Mouse (Mus musculus): ENCODE results near the gene Ncor2. TPM values are rescaled to one million over a fixed set of nuclear protein-coding genes. Genes with fewer than 3 reads are reported as not detected.

Ncor2 gene
- polyA plus RNA-seq, 1 experiment from 2014 or later = 17.0 TPM

DNA sequence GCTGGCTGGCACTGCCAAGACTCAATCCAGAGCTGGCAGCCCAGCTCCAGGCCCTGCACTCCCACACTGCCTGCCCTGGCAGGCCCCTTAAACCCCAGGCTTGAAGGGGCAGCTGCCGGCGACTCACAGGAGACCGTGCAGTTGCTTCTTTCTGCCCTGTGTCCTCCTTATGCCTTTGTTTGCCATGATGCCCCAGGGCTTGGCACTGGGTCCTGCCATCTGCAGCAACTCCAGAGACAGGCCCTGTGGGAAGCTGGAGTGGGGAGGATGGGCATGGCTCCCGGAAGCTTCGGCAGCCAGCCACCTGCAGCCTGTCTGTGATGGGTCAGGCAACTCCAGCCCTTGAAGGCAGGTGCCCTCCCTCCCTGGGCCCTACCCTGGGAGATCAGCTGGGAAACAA, 24.0 kb downstream of the Ncor2 start:
- no peaks in the 10 kb centered on the region for H3K27me3 ChIP-seq (replicated peaks)
- H3K9ac ChIP-seq = 0 out of 2 replicates have a peak overlapping the region, but pooled peaks have one; percentile 37
- no peak overlapping the region; the same call in 1 of the 2 replicates for H3K27ac ChIP-seq (replicated peaks)
- no peaks in the 10 kb centered on the region for H3K9me3 ChIP-seq
- H3K4me2 ChIP-seq = no peak overlapping the region
- H3K36me3 ChIP-seq = 0 out of 2 replicates have a peak, but pooled peaks cover 3% of the 10 kb centered on the region
- ATAC-seq (ENCODE audit: extremely low read depth, insufficient number of reproducible peaks, low FRiP score, low TSS enrichment) = no peak
- peaks cover 100% of the 10 kb centered on the region for H3K4me1 ChIP-seq
- WGBS = 76% methylated on average over 5 of the region's 5 CpGs
- H3K4me3 ChIP-seq = no peak overlapping the region

- 61% methylated on average over 5 of the region's 5 CpGs for WGBS
- no peak for ATAC-seq (ENCODE audit: extremely low read depth, insufficient number of reproducible peaks, low FRiP score, low TSS enrichment)
- H3K27ac ChIP-seq (replicated peaks) = no peak overlapping the region; the same call in 1 of the 2 replicates
Observed at GRCm38 (mm10) chr5:125154178-125154577, 24.8 kb downstream of the Ncor2 start.

GRCm38 (mm10) chr5:125153201-125153816, 25.7 kb downstream of the Ncor2 start:
- Histone ChIP-seq H3K9me3 (no peaks in the 10 kb centered on the region), H3K4me2 (no peak overlapping the region), H3K4me3 (no peak overlapping the region), H3K36me3 (0 out of 2 replicates have a peak, but pooled peaks cover 3% of the 10 kb centered on the region), H3K27ac (replicated peaks) (peak overlapping the region; percentile 84; the same call in 1 of the 2 replicates), H3K4me1 (peaks cover 100% of the 10 kb centered on the region), H3K9ac (no peak overlapping the region), H3K27me3 (replicated peaks) (no peaks in the 10 kb centered on the region)
- ATAC-seq (ENCODE audit: extremely low read depth, insufficient number of reproducible peaks, low FRiP score, low TSS enrichment) = no peak
- 80% methylated on average over 11 of the region's 11 CpGs for WGBS

More at GRCm38 (mm10) chr5:125154178-125154577, 24.8 kb downstream of the Ncor2 start:
- Histone ChIP-seq H3K4me2 (no peak overlapping the region), H3K36me3 (0 out of 2 replicates have a peak, but pooled peaks cover 3% of the 10 kb centered on the region), H3K9ac (no peak overlapping the region), H3K4me1 (peaks cover 100% of the 10 kb centered on the region), H3K9me3 (no peaks in the 10 kb centered on the region), H3K4me3 (no peak overlapping the region), H3K27me3 (replicated peaks) (no peaks in the 10 kb centered on the region)

DNA sequence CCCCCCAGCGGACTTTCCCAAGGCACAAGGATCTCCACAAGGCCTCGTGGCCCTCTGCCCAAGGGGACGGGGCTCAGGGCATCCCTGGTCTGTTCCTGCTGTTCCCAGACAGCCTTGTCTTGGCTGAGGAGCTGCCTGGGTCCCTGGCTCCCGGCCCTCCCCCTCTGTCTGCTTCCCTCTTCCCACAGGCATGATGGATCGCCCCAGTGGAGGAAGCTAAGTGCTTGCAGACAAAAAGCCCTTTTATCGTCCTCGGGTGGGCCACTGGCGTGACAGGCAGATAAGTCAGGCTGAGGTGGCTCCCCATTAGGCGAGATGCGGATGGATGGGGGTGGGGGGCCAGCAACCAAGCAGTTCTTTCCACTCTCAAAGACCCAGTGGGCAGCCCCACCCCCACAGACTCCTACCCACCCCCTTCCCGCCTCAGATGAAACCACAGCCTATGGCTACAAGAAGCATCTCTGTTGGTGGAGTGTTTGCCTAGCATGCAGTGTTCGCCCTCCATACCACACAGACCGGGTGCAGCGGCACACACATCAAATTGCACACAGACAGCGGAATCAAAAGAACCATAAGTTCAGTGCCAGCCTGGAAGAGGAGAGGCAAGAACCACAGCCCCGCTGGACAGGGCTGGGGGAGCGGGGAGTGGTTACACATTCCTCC, 27.0 kb downstream of the Ncor2 start:
- 0 out of 2 replicates have a peak, but pooled peaks cover 3% of the 10 kb centered on the region for H3K36me3 ChIP-seq
- no peak overlapping the region; the same call in 1 of the 2 replicates for H3K4me3 ChIP-seq
- ATAC-seq (ENCODE audit: extremely low read depth, insufficient number of reproducible peaks, low FRiP score, low TSS enrichment) = peak; percentile 21; the same call in 1 of the 2 replicates
- H3K9ac ChIP-seq = peak overlapping the region; percentile 71
- peaks cover 100% of the 10 kb centered on the region for H3K4me1 ChIP-seq
- 22% methylated on average over 17 of the region's 17 CpGs for WGBS
- H3K9me3 ChIP-seq = no peaks in the 10 kb centered on the region
- H3K27me3 ChIP-seq (replicated peaks) = no peaks in the 10 kb centered on the region
- H3K4me2 ChIP-seq = peak overlapping the region; percentile 47
- H3K27ac ChIP-seq (replicated peaks) = peak overlapping the region; percentile 84

DNA sequence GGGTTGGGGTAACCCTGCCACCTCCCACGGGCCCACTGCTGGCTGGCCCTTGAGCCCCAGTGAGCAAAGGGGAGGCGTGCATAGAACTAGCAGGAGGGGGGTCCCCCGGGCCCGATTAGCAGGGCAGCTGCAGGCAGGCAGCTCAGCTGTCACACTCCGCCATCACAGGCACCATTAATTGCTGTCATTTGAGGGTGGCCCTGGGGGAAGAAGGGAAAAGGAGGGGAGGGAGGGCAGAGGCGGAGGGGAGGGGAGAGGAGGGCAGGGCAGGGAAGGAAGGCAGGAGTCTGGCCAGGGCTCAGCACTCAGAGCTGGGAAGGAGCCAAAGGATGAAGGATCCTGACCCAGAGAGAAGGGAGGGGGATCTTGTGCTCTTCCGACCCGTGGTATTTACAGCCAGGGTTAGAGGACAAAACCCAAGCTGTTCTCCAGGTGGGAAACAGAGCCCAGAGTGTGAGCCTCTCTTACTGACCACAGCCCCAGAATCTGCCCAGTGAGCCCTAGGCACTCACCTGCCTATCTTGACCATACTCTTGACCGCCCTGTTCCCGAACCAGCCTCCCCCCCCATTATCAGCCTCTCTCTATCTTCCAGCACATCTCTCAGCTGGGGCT, 28.0 kb downstream of the Ncor2 start:
- Histone ChIP-seq H3K9ac (peak overlapping the region; percentile 71), H3K36me3 (0 out of 2 replicates have a peak, but pooled peaks cover 3% of the 10 kb centered on the region), H3K9me3 (no peaks in the 10 kb centered on the region), H3K27ac (replicated peaks) (peak overlapping the region; percentile 84), H3K27me3 (replicated peaks) (no peaks in the 10 kb centered on the region), H3K4me2 (peak overlapping the region; percentile 47), H3K4me1 (peaks cover 98% of the 10 kb centered on the region), H3K4me3 (0 out of 2 replicates have a peak overlapping the region, but pooled peaks have one; percentile 1)
- 21% methylated on average over 10 of the region's 10 CpGs for WGBS
- no peak for ATAC-seq (ENCODE audit: extremely low read depth, insufficient number of reproducible peaks, low FRiP score, low TSS enrichment)

DNA sequence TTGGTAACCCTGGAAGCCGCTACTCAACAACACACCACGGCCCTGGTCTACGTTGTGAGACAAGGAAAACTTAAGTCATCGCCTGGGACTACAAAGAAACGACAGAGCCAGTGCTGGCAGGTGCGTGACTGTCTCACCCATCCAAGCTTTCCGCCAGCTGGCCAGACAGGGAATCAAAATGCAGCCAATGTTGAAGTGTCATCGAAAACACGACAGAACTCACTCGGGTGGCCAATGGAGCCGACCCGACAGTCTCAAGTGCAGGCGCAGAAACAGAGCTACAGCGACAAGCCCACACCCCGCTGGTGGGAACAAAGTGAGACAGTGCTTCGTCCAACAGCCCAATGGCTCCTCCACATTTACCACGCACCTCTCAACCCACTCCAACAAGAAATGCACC, 29.9 kb downstream of the Ncor2 start:
- H3K36me3 ChIP-seq = 0 out of 2 replicates have a peak, but pooled peaks cover 3% of the 10 kb centered on the region
- 52% methylated on average over 17 of the region's 17 CpGs for WGBS
- no peaks in the 10 kb centered on the region for H3K27me3 ChIP-seq (replicated peaks)
- H3K9me3 ChIP-seq = no peaks in the 10 kb centered on the region
- H3K4me1 ChIP-seq = peaks cover 96% of the 10 kb centered on the region
- peak overlapping the region; percentile 44 for H3K27ac ChIP-seq (replicated peaks)
- H3K4me3 ChIP-seq = no peak overlapping the region
- no peak overlapping the region for H3K4me2 ChIP-seq
- peak overlapping the region; percentile 67; the same call in 1 of the 2 replicates for H3K9ac ChIP-seq
- ATAC-seq (ENCODE audit: extremely low read depth, insufficient number of reproducible peaks, low FRiP score, low TSS enrichment) = no peak

DNA sequence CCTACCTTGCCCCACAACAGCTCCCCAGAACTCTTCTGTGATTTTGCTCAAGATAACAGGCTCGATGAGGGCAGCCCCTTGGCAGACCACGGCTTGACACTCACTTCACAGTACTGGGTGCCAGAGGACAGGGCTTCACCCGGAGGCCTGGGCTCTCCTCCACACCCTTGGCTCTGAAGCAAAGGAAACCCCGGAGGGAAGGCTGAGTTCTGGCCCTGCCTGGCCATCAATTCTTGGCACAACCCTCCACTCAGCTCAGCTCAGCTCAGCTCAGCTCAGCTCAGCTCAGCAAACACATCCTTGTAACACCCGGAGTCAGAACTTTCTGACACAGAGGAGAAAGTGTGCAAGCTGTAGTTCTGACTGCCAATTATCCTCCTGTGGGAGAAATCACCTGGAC, 30.3 kb downstream of the Ncor2 start:
- no peak overlapping the region for H3K4me3 ChIP-seq
- H3K27ac ChIP-seq (replicated peaks) = peak overlapping the region; percentile 44
- WGBS = 24% methylated on average over 5 of the region's 5 CpGs
- peak overlapping the region; percentile 67; the same call in 1 of the 2 replicates for H3K9ac ChIP-seq
- 0 out of 2 replicates have a peak, but pooled peaks cover 3% of the 10 kb centered on the region for H3K36me3 ChIP-seq
- H3K9me3 ChIP-seq = no peaks in the 10 kb centered on the region
- peak; percentile 7; the same call in 1 of the 2 replicates for ATAC-seq (ENCODE audit: extremely low read depth, insufficient number of reproducible peaks, low FRiP score, low TSS enrichment)
- no peaks in the 10 kb centered on the region for H3K27me3 ChIP-seq (replicated peaks)
- H3K4me1 ChIP-seq = peaks cover 96% of the 10 kb centered on the region
- no peak overlapping the region for H3K4me2 ChIP-seq

DNA sequence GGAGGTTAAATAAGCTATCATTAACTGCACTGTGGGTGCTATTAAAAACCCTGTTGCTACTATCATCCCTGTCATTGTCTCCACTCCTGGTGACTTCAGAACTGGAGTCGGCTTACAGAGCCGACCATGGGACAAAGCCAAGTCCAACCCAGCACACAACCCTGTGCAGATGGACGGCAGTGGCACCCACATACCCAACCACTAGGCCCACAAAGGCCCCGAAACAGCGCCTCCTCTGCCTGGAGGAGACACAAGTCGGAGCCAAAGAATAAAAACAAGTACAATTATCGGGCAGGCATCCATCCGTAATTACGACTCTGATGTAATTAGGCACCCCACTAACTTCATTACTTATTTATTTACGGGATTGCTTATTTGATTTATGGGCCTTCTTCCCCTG, 30.8 kb downstream of the Ncor2 start:
- Histone ChIP-seq H3K36me3 (0 out of 2 replicates have a peak, but pooled peaks cover 3% of the 10 kb centered on the region), H3K27me3 (replicated peaks) (no peaks in the 10 kb centered on the region), H3K9me3 (no peaks in the 10 kb centered on the region), H3K9ac (peak overlapping the region; percentile 67; the same call in 1 of the 2 replicates), H3K4me3 (no peak overlapping the region), H3K4me2 (no peak overlapping the region), H3K4me1 (peaks cover 96% of the 10 kb centered on the region), H3K27ac (replicated peaks) (peak overlapping the region; percentile 44)
- WGBS = 66% methylated on average over 10 of the region's 10 CpGs
- ATAC-seq (ENCODE audit: extremely low read depth, insufficient number of reproducible peaks, low FRiP score, low TSS enrichment) = no peak

DNA sequence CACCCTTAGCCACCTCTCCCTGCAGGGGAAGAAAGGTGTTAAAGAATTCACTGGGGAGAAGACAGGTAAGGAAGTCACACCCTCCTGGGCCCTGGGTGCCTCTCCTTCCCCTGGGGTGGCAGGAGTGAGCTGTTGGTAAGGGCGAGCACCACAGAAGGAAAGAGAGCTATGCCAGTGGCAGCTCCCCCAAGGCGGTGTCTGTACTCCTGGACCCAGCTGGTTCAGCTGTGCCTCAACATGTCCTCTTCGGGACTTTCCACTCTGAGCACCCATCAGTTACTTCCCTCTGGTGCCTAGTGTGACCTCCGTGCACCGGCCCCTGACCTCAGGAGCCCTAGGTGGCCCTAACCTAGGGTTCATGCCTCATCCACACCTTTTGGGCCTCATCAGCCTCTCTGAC, 31.9 kb downstream of the Ncor2 start:
- no peaks in the 10 kb centered on the region for H3K36me3 ChIP-seq
- H3K27me3 ChIP-seq (replicated peaks) = no peaks in the 10 kb centered on the region
- no peak for ATAC-seq (ENCODE audit: extremely low read depth, insufficient number of reproducible peaks, low FRiP score, low TSS enrichment)
- peak overlapping the region; percentile 44; the same call in 1 of the 2 replicates for H3K27ac ChIP-seq (replicated peaks)
- H3K4me2 ChIP-seq = no peak overlapping the region
- no peak overlapping the region for H3K4me3 ChIP-seq
- no peaks in the 10 kb centered on the region for H3K9me3 ChIP-seq
- 0 out of 2 replicates have a peak overlapping the region, but pooled peaks have one; percentile 4 for H3K9ac ChIP-seq
- peaks cover 96% of the 10 kb centered on the region for H3K4me1 ChIP-seq
- 75% methylated on average over 5 of the region's 5 CpGs for WGBS

DNA sequence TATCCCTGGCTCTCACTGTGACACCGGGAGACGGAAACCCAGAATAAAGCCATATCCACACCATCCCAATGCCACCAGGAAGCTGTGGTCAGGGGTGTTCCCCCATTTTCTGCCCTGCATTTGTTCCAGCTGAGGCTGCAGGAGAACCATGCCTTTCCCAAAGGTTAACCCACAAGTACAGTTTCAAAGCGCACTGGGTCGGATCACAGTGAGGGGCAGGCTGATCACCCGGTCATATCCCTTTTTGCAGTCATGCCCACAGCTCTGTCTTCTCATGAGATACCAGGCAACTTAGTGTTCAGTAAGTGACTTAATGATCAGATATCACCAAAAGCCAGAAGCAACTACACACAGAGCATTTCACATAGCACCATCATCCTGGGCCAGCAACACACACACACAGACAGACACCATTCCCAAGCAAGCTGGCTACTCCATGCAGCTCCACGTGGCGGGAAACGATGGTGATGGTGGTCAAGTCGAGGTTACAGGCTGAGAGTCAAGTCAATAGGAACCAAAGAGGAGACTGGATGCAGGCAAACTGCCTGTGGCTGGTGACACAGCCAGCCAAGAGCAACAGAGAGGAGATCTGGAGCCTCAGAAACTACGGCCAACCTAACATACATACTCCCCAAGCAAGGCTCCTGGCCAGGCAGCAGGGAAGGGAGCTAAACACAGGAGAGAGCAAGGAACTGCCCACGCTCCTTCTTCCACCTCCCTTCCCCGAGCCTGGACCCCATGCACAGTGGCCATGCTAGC, 35.7 kb downstream of the Ncor2 start:
- H3K4me1 ChIP-seq = peaks cover 94% of the 10 kb centered on the region
- H3K9me3 ChIP-seq = no peaks in the 10 kb centered on the region
- H3K36me3 ChIP-seq = no peaks in the 10 kb centered on the region
- peak overlapping the region; percentile 100 for H3K27ac ChIP-seq (replicated peaks)
- H3K27me3 ChIP-seq (replicated peaks) = no peaks in the 10 kb centered on the region
- H3K4me3 ChIP-seq = no peak overlapping the region
- 66% methylated on average over 12 of the region's 12 CpGs for WGBS
- ATAC-seq (ENCODE audit: extremely low read depth, insufficient number of reproducible peaks, low FRiP score, low TSS enrichment) = no peak
- H3K9ac ChIP-seq = peak overlapping the region; percentile 17; the same call in 1 of the 2 replicates
- no peak overlapping the region for H3K4me2 ChIP-seq
